Mouse (Mus musculus): ENCODE results near the gene Dnajb13. TPM values are rescaled to one million over a fixed set of nuclear protein-coding genes. Genes with fewer than 3 reads are reported as not detected.

The Dnajb13 gene
- polyA plus RNA-seq (2014; fragmentation: Nextera tagmentation; extraction: Ambion mirVana): 0.49 and 0.84 TPM in 2 replicates

- DNase-seq (ENCODE audit: low spot score) (no peak), ATAC-seq (replicated peaks; ENCODE audit: low FRiP score) (no peak)
- 51% methylated on average over 11 of the region's 11 CpGs for WGBS
These were observed at the start of gene Dnajb13 for GRCm38 (mm10) chr7:100514573-100514972. Dnajb13 (minus strand) TSS chr7:100514960.

GRCm38 (mm10) chr7:100561861-100562587 is 47.3 kb upstream of the Dnajb13 start:
- ATAC-seq (replicated peaks; ENCODE audit: low FRiP score) (no peak), DNase-seq (ENCODE audit: low spot score) (no peak)
- Histone ChIP-seq H3K36me3 (ENCODE audit: control insufficient read depth, insufficient read depth, low read length) (no peaks in the 10 kb centered on the region), H3K27me3 (ENCODE audit: control insufficient read depth, insufficient read depth, low read length) (no peaks in the 10 kb centered on the region), H3K9ac (ENCODE audit: low read length) (peak overlapping the region; percentile 8; the same call in 1 of the 2 replicates), H3K4me2 (ENCODE audit: low read depth, low read length, severe bottlenecking) (no peak overlapping the region), H3K9me3 (ENCODE audit: control insufficient read depth, low read length) (no peaks in the 10 kb centered on the region), H3K27ac (ENCODE audit: low read depth, low read length) (no peak overlapping the region), H3K4me1 (replicated peaks; ENCODE audit: control insufficient read depth, insufficient read depth, low read length) (no peaks in the 10 kb centered on the region), H3K4me3 (ENCODE audit: low read depth, low read length) (no peak overlapping the region)
- WGBS: 75% methylated on average over 11 of the region's 11 CpGs

More at GRCm38 (mm10) chr7:100514573-100514972, at the start of gene Dnajb13:
- Histone ChIP-seq H3K27me3 (ENCODE audit: control insufficient read depth, insufficient read depth, low read length) (0 out of 2 replicates have a peak, but pooled peaks cover 2% of the 10 kb centered on the region), H3K4me3 (ENCODE audit: low read depth, low read length) (no peak within 1 kb of the TSS), H3K4me1 (replicated peaks; ENCODE audit: control insufficient read depth, insufficient read depth, low read length) (no peaks in the 10 kb centered on the region), H3K36me3 (ENCODE audit: control insufficient read depth, insufficient read depth, low read length) (no peaks in the 10 kb centered on the region), H3K4me2 (ENCODE audit: low read depth, low read length, severe bottlenecking) (0 out of 2 replicates have a peak within 1 kb of the TSS, but pooled peaks have one; percentile 8), H3K9ac (ENCODE audit: low read length) (no peak within 1 kb of the TSS), H3K27ac (ENCODE audit: low read depth, low read length) (no peak within 1 kb of the TSS), H3K9me3 (ENCODE audit: control insufficient read depth, low read length) (no peaks in the 10 kb centered on the region)

- H3K27me3 ChIP-seq (ENCODE audit: control insufficient read depth, insufficient read depth, low read length): no peaks in the 10 kb centered on the region
- H3K4me2 ChIP-seq (ENCODE audit: low read depth, low read length, severe bottlenecking): no peak overlapping the region
- H3K9ac ChIP-seq (ENCODE audit: low read length): no peak overlapping the region
- no peaks in the 10 kb centered on the region for H3K9me3 ChIP-seq (ENCODE audit: control insufficient read depth, low read length)
- ATAC-seq (replicated peaks; ENCODE audit: low FRiP score): no peak
- no peak overlapping the region for H3K27ac ChIP-seq (ENCODE audit: low read depth, low read length)
- no peaks in the 10 kb centered on the region for H3K36me3 ChIP-seq (ENCODE audit: control insufficient read depth, insufficient read depth, low read length)
- H3K4me1 ChIP-seq (replicated peaks; ENCODE audit: control insufficient read depth, insufficient read depth, low read length): 0 out of 2 replicates have a peak, but pooled peaks cover 2% of the 10 kb centered on the region
- DNase-seq (ENCODE audit: low spot score): no peak
- H3K4me3 ChIP-seq (ENCODE audit: low read depth, low read length): no peak overlapping the region
- 86% methylated on average over 4 of the region's 4 CpGs for WGBS
These were observed 44.6 kb upstream of the Dnajb13 start for GRCm38 (mm10) chr7:100559331-100559730.

- DNase-seq (ENCODE audit: low spot score) (no peak), ATAC-seq (replicated peaks; ENCODE audit: low FRiP score) (no peak)
- no peak overlapping the region for H3K9ac ChIP-seq (ENCODE audit: low read length)
- H3K9me3 ChIP-seq (ENCODE audit: control insufficient read depth, low read length): no peaks in the 10 kb centered on the region
- no peaks in the 10 kb centered on the region for H3K27me3 ChIP-seq (ENCODE audit: control insufficient read depth, insufficient read depth, low read length)
- no peak overlapping the region for H3K4me2 ChIP-seq (ENCODE audit: low read depth, low read length, severe bottlenecking)
- H3K36me3 ChIP-seq (ENCODE audit: control insufficient read depth, insufficient read depth, low read length): no peaks in the 10 kb centered on the region
- 90% methylated on average over 5 of the region's 5 CpGs for WGBS
- H3K4me1 ChIP-seq (replicated peaks; ENCODE audit: control insufficient read depth, insufficient read depth, low read length): 0 out of 2 replicates have a peak, but pooled peaks cover 2% of the 10 kb centered on the region
- no peak overlapping the region for H3K27ac ChIP-seq (ENCODE audit: low read depth, low read length)
- no peak overlapping the region for H3K4me3 ChIP-seq (ENCODE audit: low read depth, low read length)
These were observed 42.5 kb upstream of the Dnajb13 start for GRCm38 (mm10) chr7:100557241-100557640.

- DNase-seq (ENCODE audit: low spot score): peak; percentile 58
- Histone ChIP-seq H3K9me3 (ENCODE audit: control insufficient read depth, low read length) (no peaks in the 10 kb centered on the region), H3K4me2 (ENCODE audit: low read depth, low read length, severe bottlenecking) (0 out of 2 replicates have a peak overlapping the region, but pooled peaks have one; percentile 3), H3K4me3 (ENCODE audit: low read depth, low read length) (no peak overlapping the region), H3K36me3 (ENCODE audit: control insufficient read depth, insufficient read depth, low read length) (no peaks in the 10 kb centered on the region), H3K27ac (ENCODE audit: low read depth, low read length) (peak overlapping the region; percentile 69), H3K27me3 (ENCODE audit: control insufficient read depth, insufficient read depth, low read length) (no peaks in the 10 kb centered on the region), H3K9ac (ENCODE audit: low read length) (peak overlapping the region; percentile 39), H3K4me1 (replicated peaks; ENCODE audit: control insufficient read depth, insufficient read depth, low read length) (0 out of 2 replicates have a peak, but pooled peaks cover 2% of the 10 kb centered on the region)
- peak; percentile 66 for ATAC-seq (replicated peaks; ENCODE audit: low FRiP score)
- WGBS: 29% methylated on average over 13 of the region's 13 CpGs
These were observed 40.7 kb upstream of the Dnajb13 start for GRCm38 (mm10) chr7:100555431-100555951.

GRCm38 (mm10) chr7:100554939-100555338 is 40.2 kb upstream of the Dnajb13 start:
- no peak for DNase-seq (ENCODE audit: low spot score)

GRCm38 (mm10) chr7:100550338-100551007 is 35.7 kb upstream of the Dnajb13 start:
- H3K27ac ChIP-seq (ENCODE audit: low read depth, low read length): no peak overlapping the region
- WGBS: 71% methylated on average over 5 of the region's 5 CpGs
- ATAC-seq (replicated peaks; ENCODE audit: low FRiP score) (no peak), DNase-seq (ENCODE audit: low spot score) (no peak)
- H3K36me3 ChIP-seq (ENCODE audit: control insufficient read depth, insufficient read depth, low read length): no peaks in the 10 kb centered on the region
- H3K4me2 ChIP-seq (ENCODE audit: low read depth, low read length, severe bottlenecking): no peak overlapping the region
- H3K4me3 ChIP-seq (ENCODE audit: low read depth, low read length): no peak overlapping the region
- no peak overlapping the region for H3K9ac ChIP-seq (ENCODE audit: low read length)
- no peaks in the 10 kb centered on the region for H3K27me3 ChIP-seq (ENCODE audit: control insufficient read depth, insufficient read depth, low read length)
- no peaks in the 10 kb centered on the region for H3K9me3 ChIP-seq (ENCODE audit: control insufficient read depth, low read length)
- no peaks in the 10 kb centered on the region for H3K4me1 ChIP-seq (replicated peaks; ENCODE audit: control insufficient read depth, insufficient read depth, low read length)

More at GRCm38 (mm10) chr7:100554939-100555338, 40.2 kb upstream of the Dnajb13 start:
- Histone ChIP-seq H3K9me3 (ENCODE audit: control insufficient read depth, low read length) (no peaks in the 10 kb centered on the region), H3K27me3 (ENCODE audit: control insufficient read depth, insufficient read depth, low read length) (no peaks in the 10 kb centered on the region), H3K36me3 (ENCODE audit: control insufficient read depth, insufficient read depth, low read length) (no peaks in the 10 kb centered on the region), H3K9ac (ENCODE audit: low read length) (no peak overlapping the region), H3K27ac (ENCODE audit: low read depth, low read length) (peak overlapping the region; percentile 69; the same call in 1 of the 2 replicates), H3K4me1 (replicated peaks; ENCODE audit: control insufficient read depth, insufficient read depth, low read length) (0 out of 2 replicates have a peak, but pooled peaks cover 2% of the 10 kb centered on the region), H3K4me2 (ENCODE audit: low read depth, low read length, severe bottlenecking) (no peak overlapping the region), H3K4me3 (ENCODE audit: low read depth, low read length) (no peak overlapping the region)
- 61% methylated on average over 5 of the region's 5 CpGs for WGBS
- no peak for ATAC-seq (replicated peaks; ENCODE audit: low FRiP score)

GRCm38 (mm10) chr7:100549796-100550195 is 35.0 kb upstream of the Dnajb13 start:
- no peaks in the 10 kb centered on the region for H3K9me3 ChIP-seq (ENCODE audit: control insufficient read depth, low read length)
- H3K27ac ChIP-seq (ENCODE audit: low read depth, low read length): no peak overlapping the region
- ATAC-seq (replicated peaks; ENCODE audit: low FRiP score) (no peak), DNase-seq (ENCODE audit: low spot score) (no peak)
- H3K27me3 ChIP-seq (ENCODE audit: control insufficient read depth, insufficient read depth, low read length): no peaks in the 10 kb centered on the region
- no peak overlapping the region for H3K9ac ChIP-seq (ENCODE audit: low read length)
- H3K36me3 ChIP-seq (ENCODE audit: control insufficient read depth, insufficient read depth, low read length): no peaks in the 10 kb centered on the region
- WGBS: 90% methylated on average over 3 of the region's 3 CpGs
- no peaks in the 10 kb centered on the region for H3K4me1 ChIP-seq (replicated peaks; ENCODE audit: control insufficient read depth, insufficient read depth, low read length)
- H3K4me3 ChIP-seq (ENCODE audit: low read depth, low read length): no peak overlapping the region
- H3K4me2 ChIP-seq (ENCODE audit: low read depth, low read length, severe bottlenecking): no peak overlapping the region

Measured in forebrain, embryonic 11.5 days (tissue).